Mouse (Mus musculus) ES-E14 (cell line): ENCODE measurements at regions not wholly inside any gene's neighbourhood (a gene's known extent, or its start where the extent isn't known, plus 50 kb on each side); places are given as distances from the start of the nearest gene placed in this dataset.

Experiments
- DNase-seq: peaks from one replicate; pipeline ENCODE4 v3.0.0-alpha.2; 2013; ENCODE audit warnings: low read depth, low spot score
- H3K27ac ChIP-seq: 2 replicates; pipeline ENCODE4 v1.5.1; 2012; ENCODE audit warnings: low read depth, mild to moderate bottlenecking, low read length, moderate library complexity, mixed read lengths; ENCODE audit not compliant: poor library complexity, insufficient read depth, severe bottlenecking
- H3K36me3 ChIP-seq: 2 replicates; pipeline ENCODE4 v1.6.1; 2012; ENCODE audit warnings: mild to moderate bottlenecking, low read length, moderate library complexity, mixed read lengths; ENCODE audit not compliant: control insufficient read depth, poor library complexity, insufficient read depth, severe bottlenecking
- H3K4me1 ChIP-seq, 2 experiments: fragments of 150-350 bp in 1 of 2; sonication (generic) in 1 of 2; 2 replicates each; pipeline ENCODE4 v1.6.1; 2012; ENCODE audit warnings: low read length in 2 of 2, mild to moderate bottlenecking in 1 of 2, mixed read lengths in 1 of 2; ENCODE audit not compliant: control insufficient read depth in 2 of 2, insufficient read depth in 2 of 2, poor library complexity in 1 of 2
- H3K4me3 ChIP-seq, 2 experiments: fragments of 150-350 bp in 1 of 2; sonication (generic) in 1 of 2; 2 replicates each; pipeline ENCODE4 v1.5.1; 2012; ENCODE audit warnings: low read length in 2 of 2, low read depth in 1 of 2, mild to moderate bottlenecking in 1 of 2, mixed read lengths in 1 of 2; ENCODE audit not compliant: insufficient read depth in 1 of 2, poor library complexity in 1 of 2, severe bottlenecking in 1 of 2
- H3K9ac ChIP-seq: 2 replicates; pipeline ENCODE4 v1.6.1; 2012; ENCODE audit warnings: low read depth, mild to moderate bottlenecking, low read length, mixed read lengths; ENCODE audit not compliant: poor library complexity, insufficient read depth, severe bottlenecking
- H3K9me3 ChIP-seq: fragments of 150-350 bp; sonication (generic); 2 replicates; pipeline ENCODE4 v1.6.1; 2012; ENCODE audit warnings: low read depth, mild to moderate bottlenecking, low read length; ENCODE audit not compliant: control insufficient read depth, insufficient read depth
- CHD2 ChIP-seq: IDR thresholded peaks from 2 replicates; pipeline ENCODE4 v1.6.1; 2014; ENCODE audit warnings: mild to moderate bottlenecking, low read depth, low read length, inconsistent platforms
- HCFC1 ChIP-seq: IDR thresholded peaks from 2 replicates; pipeline ENCODE4 v1.6.1; 2012; ENCODE audit warnings: low read length, inconsistent platforms, borderline replicate concordance; ENCODE audit not compliant: insufficient read depth
- MAFK ChIP-seq: IDR thresholded peaks from 2 replicates; pipeline ENCODE4 v1.6.1; 2014; ENCODE audit warnings: mild to moderate bottlenecking, low read depth, low read length, inconsistent platforms; ENCODE audit not compliant: insufficient read depth
- ZC3H11A ChIP-seq: IDR thresholded peaks from 2 replicates; pipeline ENCODE4 v1.6.1; 2012; ENCODE audit warnings: low read depth, mild to moderate bottlenecking, inconsistent platforms, low read length, borderline replicate concordance
- ZNF384 ChIP-seq: IDR thresholded peaks from 2 replicates; pipeline ENCODE4 v1.6.1; 2012; ENCODE audit warnings: low read depth, low read length, inconsistent platforms
- in situ Hi-C, 2 experiments: fragments of 600-800 bp; cut with MboI; formaldehyde crosslinking; loops; one replicate each; pipeline ENCODE4 v1.15.1; 2025; ENCODE audit warnings: low sequenced_read_pairs in 2 of 2, inconsistent platforms in 1 of 2; ENCODE audit not compliant: unreplicated experiment in 2 of 2

DNA sequence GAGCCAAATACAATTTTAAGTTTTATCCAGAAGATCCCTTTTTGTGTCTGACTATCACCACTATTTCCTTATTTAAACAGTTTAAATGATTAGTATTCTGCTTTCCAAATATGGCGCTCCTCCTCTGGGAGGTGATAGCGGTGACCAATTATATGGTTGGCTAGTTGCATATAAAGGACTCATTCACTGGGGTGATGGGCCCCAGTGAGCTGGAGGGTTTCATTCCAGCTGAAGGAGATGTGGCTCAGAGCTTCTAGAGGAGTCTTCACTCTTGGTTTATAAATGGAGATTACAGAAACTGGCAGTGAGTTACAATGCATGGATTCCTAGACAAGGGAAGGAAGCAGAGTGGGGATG is 50.7 kb upstream of the Gm7361 start:
- no peaks in the 10 kb centered on the region for H3K9me3 ChIP-seq
- in situ Hi-C loops, result no loop called here
- no peak overlapping the region for H3K27ac ChIP-seq
- H3K9ac ChIP-seq, result no peak overlapping the region
- no peaks in the 10 kb centered on the region for H3K36me3 ChIP-seq
- TF ChIP-seq HCFC1, result no peak
- TF ChIP-seq CHD2, result no peak
- TF ChIP-seq MAFK, result no peak
- no peak for TF ChIP-seq ZC3H11A
- TF ChIP-seq ZNF384, result no peak
- no peak for DNase-seq
- H3K4me1 ChIP-seq, result no peaks in the 10 kb centered on the region
- no peak overlapping the region for H3K4me3 ChIP-seq

DNA sequence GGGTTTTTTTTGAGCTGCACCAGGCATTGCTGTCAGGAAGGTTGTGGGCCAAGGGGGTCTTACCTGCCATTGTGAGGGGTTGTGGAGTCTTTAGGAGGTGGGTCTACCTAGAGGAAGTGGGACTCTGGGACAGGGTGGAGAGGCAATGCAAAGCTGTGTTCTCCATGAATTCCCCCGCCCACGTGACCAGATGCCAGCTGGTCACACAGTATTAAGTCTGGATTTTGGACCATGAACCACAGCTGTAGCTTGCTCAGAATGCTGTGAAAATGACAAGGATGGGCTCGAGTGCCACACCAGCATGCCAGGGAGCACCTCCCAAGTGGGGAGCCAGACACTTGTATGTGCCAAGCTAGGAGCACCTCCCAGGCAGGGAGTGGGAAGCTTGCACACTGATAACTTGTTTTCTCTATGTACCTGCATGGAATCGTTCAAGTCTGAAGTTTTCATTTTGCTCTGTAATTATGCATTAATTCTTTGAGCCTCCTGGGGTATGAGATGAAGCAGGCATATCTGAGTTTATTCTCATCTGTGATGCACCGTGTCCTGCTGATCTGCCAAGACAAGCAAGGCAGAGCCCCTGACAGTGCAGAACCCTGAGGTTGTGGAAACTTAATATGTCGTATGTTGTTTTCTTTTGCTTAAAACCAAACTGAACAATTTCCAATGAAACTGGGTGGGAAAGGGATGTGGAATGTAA is 51.3 kb upstream of the Gm7361 start:
- in situ Hi-C loops, result no loop called here
- H3K4me1 ChIP-seq, result no peaks in the 10 kb centered on the region
- H3K9me3 ChIP-seq, result no peaks in the 10 kb centered on the region
- H3K36me3 ChIP-seq, result no peaks in the 10 kb centered on the region
- TF ChIP-seq ZC3H11A, result no peak
- TF ChIP-seq CHD2, result no peak
- TF ChIP-seq HCFC1, result no peak
- TF ChIP-seq ZNF384, result no peak
- no peak for TF ChIP-seq MAFK
- H3K27ac ChIP-seq, result no peak overlapping the region
- no peak for DNase-seq
- H3K9ac ChIP-seq, result no peak overlapping the region
- no peak overlapping the region for H3K4me3 ChIP-seq

DNA sequence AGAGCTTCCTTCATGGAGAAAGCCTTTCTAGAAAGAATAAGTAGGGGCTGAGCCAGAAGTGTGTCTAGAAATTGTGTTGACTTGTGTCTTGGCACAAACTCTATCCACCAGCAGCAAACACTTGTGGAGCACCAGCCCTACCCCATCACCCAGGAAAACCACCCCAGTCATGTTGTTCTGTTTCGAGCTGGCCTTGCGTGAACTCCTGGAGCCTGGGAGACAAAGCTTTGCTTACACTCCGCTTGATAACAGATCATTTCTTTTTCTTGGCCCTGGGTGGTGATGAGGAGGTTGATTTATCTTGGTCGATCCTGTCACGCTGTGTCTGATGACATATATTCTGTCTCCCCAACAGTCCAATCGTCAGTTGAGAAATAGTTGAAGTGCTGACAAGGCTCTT is 55.0 kb upstream of the Gm7361 start:
- TF ChIP-seq ZNF384, result no peak
- no peak for TF ChIP-seq MAFK
- H3K9ac ChIP-seq, result no peak overlapping the region
- H3K9me3 ChIP-seq, result no peaks in the 10 kb centered on the region
- in situ Hi-C loops, result no loop called here
- no peak for DNase-seq
- no peak overlapping the region for H3K27ac ChIP-seq
- no peaks in the 10 kb centered on the region for H3K36me3 ChIP-seq
- H3K4me1 ChIP-seq, result no peaks in the 10 kb centered on the region
- no peak overlapping the region for H3K4me3 ChIP-seq

DNA sequence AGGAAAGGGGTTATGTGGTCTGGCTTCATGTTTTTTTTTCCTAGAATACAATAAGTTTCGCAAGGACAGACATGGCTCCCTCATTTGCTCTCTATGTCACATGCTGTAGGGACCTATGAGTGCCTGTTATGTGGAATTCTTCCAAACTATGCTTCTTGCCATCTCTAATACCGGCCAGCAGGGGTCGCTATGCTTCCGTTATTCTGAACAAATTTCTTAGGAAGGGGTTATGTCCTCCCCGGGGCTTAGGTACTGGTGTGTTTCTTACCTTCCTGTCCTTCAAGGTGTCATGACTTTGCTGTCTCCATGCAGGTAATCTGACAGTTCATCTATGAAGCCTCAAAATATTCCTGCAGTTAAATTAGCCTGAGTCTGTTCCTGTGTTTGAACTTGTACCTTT is 68.1 kb upstream of the Gm7361 start:
- Histone ChIP-seq H3K9me3 (no peaks in the 10 kb centered on the region), H3K27ac (no peak overlapping the region), H3K36me3 (no peaks in the 10 kb centered on the region), H3K4me3 (no peak overlapping the region), H3K9ac (no peak overlapping the region), H3K4me1 (no peaks in the 10 kb centered on the region)
- peak; percentile 30 for DNase-seq
- peak; percentile 76 for TF ChIP-seq ZC3H11A
- TF ChIP-seq CHD2, result no peak
- in situ Hi-C loops, result no loop called here

DNA sequence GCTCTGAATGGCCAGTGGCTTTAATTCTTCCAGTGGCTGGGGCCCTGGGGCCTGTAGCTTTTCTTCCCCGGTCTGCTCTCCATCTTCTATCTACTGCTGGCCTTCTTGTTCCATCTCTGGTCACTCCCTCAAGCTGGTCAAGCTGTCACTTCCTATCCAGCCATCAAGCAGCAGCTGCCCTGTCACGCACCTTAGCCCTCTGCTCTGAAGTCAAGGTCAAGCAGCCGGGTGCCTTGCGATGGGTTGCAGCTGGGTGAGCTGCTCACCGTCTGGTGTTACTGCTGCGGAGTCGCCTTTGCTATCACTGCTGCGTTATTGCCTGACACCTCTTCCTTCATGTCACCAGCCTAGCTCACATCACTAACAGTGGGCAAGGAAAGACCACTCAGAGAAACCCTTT is 66.0 kb upstream of the Gm10220 start:
- H3K27ac ChIP-seq, result no peak overlapping the region
- H3K4me1 ChIP-seq, result no peaks in the 10 kb centered on the region
- H3K4me3 ChIP-seq, result no peak overlapping the region
- no peak overlapping the region for H3K9ac ChIP-seq
- TF ChIP-seq ZC3H11A (no peak), CHD2 (no peak), MAFK (no peak), ZNF384 (no peak), HCFC1 (no peak)
- no peak for DNase-seq
- no peaks in the 10 kb centered on the region for H3K36me3 ChIP-seq
- in situ Hi-C loops, result no loop called here
- no peaks in the 10 kb centered on the region for H3K9me3 ChIP-seq
